Mouse (Mus musculus) testis, adult 2 months (tissue): ENCODE measurements around the gene Gmip. TPM values are rescaled to one million over a fixed set of nuclear protein-coding genes. Genes with fewer than 3 reads are reported as not detected.

Experiments
- H3K27ac ChIP-seq: fragments of 200-500 bp; 2 replicates; pipeline ENCODE4 v1.5.1; 2012; ENCODE audit warnings: low read depth, low read length; ENCODE audit not compliant: control insufficient read depth, insufficient read depth
- H3K27me3 ChIP-seq: fragments of 200-500 bp; 2 replicates; pipeline ENCODE4 v1.6.1; 2012; ENCODE audit warnings: mild to moderate bottlenecking, low read length, moderate library complexity; ENCODE audit not compliant: control insufficient read depth, insufficient read depth
- H3K36me3 ChIP-seq: fragments of 200-500 bp; 2 replicates; pipeline ENCODE4 v1.6.1; 2012; ENCODE audit warnings: mild to moderate bottlenecking, low read length; ENCODE audit not compliant: control insufficient read depth, insufficient read depth
- H3K4me1 ChIP-seq: fragments of 200-500 bp; 2 replicates; pipeline ENCODE4 v1.6.1; 2012; ENCODE audit warnings: low read length; ENCODE audit not compliant: control insufficient read depth, insufficient read depth
- H3K4me3 ChIP-seq: fragments of 200-500 bp; 2 replicates; pipeline ENCODE4 v1.5.1; 2012; ENCODE audit warnings: low read depth, mild to moderate bottlenecking, low read length, moderate library complexity, mixed read lengths; ENCODE audit not compliant: control insufficient read depth
- CTCF ChIP-seq: fragments of 200-500 bp; IDR thresholded peaks from 2 replicates; pipeline ENCODE4 v1.5.1; 2012; ENCODE audit warnings: low read depth, mild to moderate bottlenecking, inconsistent platforms, low read length, moderate library complexity; ENCODE audit not compliant: control insufficient read depth, insufficient read depth, insufficient replicate concordance
- POLR2A ChIP-seq: fragments of 200-500 bp; IDR thresholded peaks from 2 replicates; pipeline ENCODE4 v1.6.1; 2012; ENCODE audit warnings: low read depth, mild to moderate bottlenecking, inconsistent platforms, low read length, moderate library complexity; ENCODE audit not compliant: control insufficient read depth
- polyA plus RNA-seq: library from polyadenylated mRNA; depleted of rRNA; stranded (reverse); fragments of >200 nt; gene quantifications from 2 replicates; pipeline ENCODE4 v1.2.3, GENCODE M21; 2012

Gene Gmip
- polyA plus RNA-seq, 1 experiment, result 4.4 TPM

- Histone ChIP-seq H3K4me1 (peaks cover 10% of the 10 kb centered on the region), H3K36me3 (no peaks in the 10 kb centered on the region), H3K4me3 (no peak overlapping the region), H3K27me3 (no peaks in the 10 kb centered on the region), H3K27ac (no peak overlapping the region)
- TF ChIP-seq POLR2A (no peak), CTCF (no peak)
Measured at GRCm38 (mm10) chr8:69820466-69820865, 12.0 kb downstream of the Gmip start.

- Histone ChIP-seq H3K4me1 (peaks cover 11% of the 10 kb centered on the region), H3K27me3 (no peaks in the 10 kb centered on the region), H3K4me3 (peak overlapping the region; percentile 69), H3K27ac (peak overlapping the region; percentile 34), H3K36me3 (no peaks in the 10 kb centered on the region)
- TF ChIP-seq POLR2A (peak; percentile 29; the same call in 1 of the 2 replicates), CTCF (no peak)
Measured at GRCm38 (mm10) chr8:69821971-69822385, 13.5 kb downstream of the Gmip start.

DNA sequence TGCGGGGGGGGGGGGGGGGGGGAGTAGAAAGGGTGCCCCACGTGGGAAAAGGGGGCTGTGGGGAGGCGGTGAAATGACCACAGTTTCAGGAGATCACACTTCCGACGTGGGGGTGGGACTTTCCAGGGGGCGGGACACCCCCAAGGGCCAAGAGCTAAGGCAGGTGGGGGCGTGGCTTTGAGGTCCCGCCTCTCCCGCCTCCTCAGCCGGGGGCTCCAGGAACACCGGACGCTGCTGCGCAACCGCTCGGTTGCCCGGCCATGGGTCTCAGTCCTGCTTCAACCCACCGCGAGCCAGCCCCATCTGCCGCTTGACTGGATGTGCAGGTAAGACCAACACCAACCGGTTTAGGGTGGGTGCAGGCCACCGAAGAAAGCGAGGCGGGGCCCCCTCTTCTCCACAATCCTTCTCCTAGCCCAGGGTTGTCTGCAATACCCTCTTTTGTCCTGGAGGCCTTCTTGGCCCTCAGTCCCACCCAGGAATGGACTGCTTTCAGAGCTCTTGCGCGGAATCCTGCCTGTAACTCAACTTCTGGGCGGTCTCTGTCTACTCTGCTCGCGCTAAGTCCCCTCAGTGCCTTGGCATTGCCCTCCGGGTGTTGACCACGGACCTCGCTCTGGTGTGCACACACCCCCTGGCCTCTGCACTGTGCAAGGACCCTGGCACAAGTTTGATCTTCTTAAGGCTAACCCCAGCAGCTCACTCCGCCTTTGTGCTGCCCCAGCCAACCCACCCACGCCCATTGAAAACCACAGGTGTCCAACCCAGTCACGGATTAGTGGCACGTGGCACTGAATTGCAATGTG, 14.1 kb downstream of the Gmip start, which contains the start of gene Lpar2:
TSS of gene Lpar2 (plus strand) at position 44 of the 806 bp plus-strand sequence.
- Histone ChIP-seq H3K27me3 (no peaks in the 10 kb centered on the region), H3K4me1 (peaks cover 13% of the 10 kb centered on the region), H3K36me3 (no peaks in the 10 kb centered on the region), H3K4me3 (peak within 1 kb of the TSS; percentile 90), H3K27ac (peak within 1 kb of the TSS; percentile 89)
- TF ChIP-seq POLR2A (peak; percentile 45), CTCF (no peak)

GRCm38 (mm10) chr8:69826371-69826770, 17.9 kb downstream of the Gmip start:
- TF ChIP-seq POLR2A (no peak), CTCF (no peak)
- H3K27ac ChIP-seq, result no peak overlapping the region
- H3K4me1 ChIP-seq, result peaks cover 14% of the 10 kb centered on the region
- no peaks in the 10 kb centered on the region for H3K27me3 ChIP-seq
- H3K36me3 ChIP-seq, result no peaks in the 10 kb centered on the region
- no peak overlapping the region for H3K4me3 ChIP-seq

GRCm38 (mm10) chr8:69832298-69832853, 23.9 kb downstream of the Gmip start, which contains the start of gene Pbx4:
Pbx4 (plus strand) TSS chr8:69832491.
- H3K27ac ChIP-seq, result peak within 1 kb of the TSS; percentile 98
- H3K4me1 ChIP-seq, result peaks cover 2% of the 10 kb centered on the region
- no peaks in the 10 kb centered on the region for H3K36me3 ChIP-seq
- TF ChIP-seq CTCF (no peak), POLR2A (peak; percentile 8; the same call in 1 of the 2 replicates)
- H3K4me3 ChIP-seq, result peak within 1 kb of the TSS; percentile 94
- no peaks in the 10 kb centered on the region for H3K27me3 ChIP-seq

DNA sequence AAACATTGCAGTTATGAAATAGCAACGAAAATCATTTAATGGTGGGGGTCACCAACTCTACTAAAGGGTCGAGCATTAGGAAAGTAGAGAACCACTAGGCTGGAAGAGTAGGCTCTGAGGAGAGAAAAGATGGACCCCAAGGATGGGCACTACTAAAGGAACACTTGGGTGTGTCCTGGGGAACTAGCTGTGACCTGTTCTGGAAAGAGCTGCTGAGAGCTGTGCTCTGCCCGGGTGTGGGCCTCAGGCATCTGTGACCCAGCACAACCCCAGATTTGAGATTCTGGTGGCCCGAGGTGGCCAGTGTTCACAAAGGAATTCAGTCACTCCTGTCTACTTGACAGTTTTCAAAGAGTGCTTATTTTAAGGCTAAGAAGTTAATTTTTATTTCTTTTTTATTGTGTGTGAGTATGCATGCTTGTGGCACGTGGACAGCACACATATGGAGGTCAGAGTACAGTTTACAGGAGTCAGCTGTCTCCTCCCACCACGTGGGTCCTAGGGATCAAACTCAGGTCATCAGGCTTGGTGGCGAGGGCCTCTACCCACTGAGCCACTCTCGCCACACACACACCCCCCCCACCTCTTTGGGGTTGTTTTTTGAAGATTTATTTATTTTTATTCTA, 28.7 kb downstream of the Gmip start:
- H3K4me1 ChIP-seq, result no peaks in the 10 kb centered on the region; the same call in 1 of the 2 replicates
- H3K4me3 ChIP-seq, result no peak overlapping the region
- no peaks in the 10 kb centered on the region for H3K36me3 ChIP-seq
- H3K27me3 ChIP-seq, result no peaks in the 10 kb centered on the region
- TF ChIP-seq CTCF, result no peak
- TF ChIP-seq POLR2A, result no peak
- H3K27ac ChIP-seq, result no peak overlapping the region

DNA sequence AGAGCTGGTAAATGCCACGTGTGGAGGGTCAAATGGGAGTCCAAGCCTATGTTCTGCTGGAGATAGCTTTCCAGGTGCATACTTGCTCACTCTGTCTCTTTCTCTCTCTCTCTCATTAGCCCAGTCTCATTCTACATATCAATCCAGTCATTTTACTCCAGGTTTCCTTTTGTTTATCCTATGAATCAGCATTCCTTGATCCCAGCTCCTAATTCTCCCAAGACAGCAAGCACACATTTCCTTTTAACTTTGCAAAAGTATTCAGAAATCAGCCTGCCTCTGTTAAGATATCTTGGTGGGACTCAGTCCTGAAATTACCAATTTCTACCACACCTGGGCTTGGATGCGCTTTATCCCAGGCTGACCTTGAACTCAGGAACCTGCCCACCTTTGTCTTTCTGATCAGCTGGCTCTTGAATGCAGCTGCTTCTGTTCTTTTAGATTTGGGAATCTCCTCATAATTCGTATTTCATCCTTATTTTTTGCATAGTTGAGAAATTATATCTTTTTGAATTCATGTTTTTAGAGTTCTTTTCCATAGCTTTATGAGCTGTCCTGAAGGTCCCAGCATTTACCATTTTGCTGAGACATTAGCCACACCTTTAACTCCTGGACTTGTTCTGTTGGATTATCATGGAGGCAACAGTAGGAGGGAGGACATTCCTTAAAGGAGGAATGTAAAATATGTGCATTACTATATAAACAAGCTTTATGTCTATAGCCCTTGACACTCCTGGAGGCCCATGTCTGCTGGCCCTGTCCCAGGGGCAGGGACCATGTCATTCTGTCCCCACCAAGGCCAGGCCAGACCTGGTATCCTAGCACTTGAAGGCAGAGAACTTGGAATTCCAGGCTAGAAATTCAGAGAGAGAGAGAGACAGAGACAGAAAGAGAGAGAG, 38.9 kb downstream of the Gmip start:
- no peak for TF ChIP-seq POLR2A
- no peak for TF ChIP-seq CTCF
- Histone ChIP-seq H3K27me3 (no peaks in the 10 kb centered on the region), H3K4me3 (no peak overlapping the region), H3K36me3 (no peaks in the 10 kb centered on the region), H3K4me1 (no peaks in the 10 kb centered on the region), H3K27ac (no peak overlapping the region)
